ENCODE assay signal across 10 mouse cellular contexts in the genomic region with DNA sequence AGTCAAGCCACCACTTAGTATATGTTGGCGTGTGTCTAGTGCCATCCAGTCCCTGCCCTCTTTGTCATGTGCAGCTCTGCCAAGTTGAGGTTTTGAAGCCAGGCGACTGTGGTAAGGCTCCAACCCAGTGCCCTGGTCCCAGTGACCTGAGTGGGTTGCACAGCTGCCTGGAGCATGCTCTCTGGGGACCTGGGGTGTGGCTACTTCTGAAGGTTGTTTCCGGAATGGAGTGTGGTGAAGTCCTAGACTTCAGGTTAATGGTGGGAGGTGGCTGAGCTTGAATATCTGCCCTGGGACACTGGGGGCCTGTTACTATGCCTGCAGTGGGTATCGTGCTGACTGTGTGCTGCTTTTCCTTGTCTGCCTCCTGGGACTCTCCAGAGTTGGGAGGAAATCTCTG. TPM values are rescaled to one million over a fixed set of nuclear protein-coding genes. Genes with fewer than 3 reads are reported as not detected.
DNase-seq lines count a peak whose midpoint lies in the region; ATAC-seq and TF ChIP-seq lines count a peak whose summit lies in the region.
"Had no signal": no experiment of that assay in that cellular context is flagged by ENCODE, and none has a peak within 500 bp of the region (broad histone marks: within the 10 kb centered on the region; RNA-seq: fewer than 3 reads in every experiment).

No protein-coding gene starts in this region.

- no peak for TF ChIP-seq CTCF in lung, postnatal 0 days (IDR thresholded peaks at IDR 0.05)
- no peak for TF ChIP-seq CTCF in midbrain, postnatal 0 days (IDR thresholded peaks at IDR 0.05)

- no peak for TF ChIP-seq EP300 in lung, postnatal 0 days (IDR thresholded peaks at IDR 0.05)

- DNase-seq in lung, postnatal 0 days (ENCODE audit: low spot score): no peak
- no peak for DNase-seq in lung, postnatal 36 days
- peak; percentile 38 for DNase-seq in MN1 (ENCODE audit: low spot score)
- peak; percentile 49 for DNase-seq in splenic B cell, adult 2 months (ENCODE audit: low read depth, low spot score)
- no peak for DNase-seq in midbrain, postnatal 0 days (ENCODE audit: low spot score)
- no peak for DNase-seq in spleen, postnatal 4 days (ENCODE audit: low spot score in 2 of 2)
- DNase-seq: kidney, adult 8-10 months; lung, postnatal 14 days; right cerebral cortex, postnatal 4 days had no signal

- WGBS in lung, postnatal 0 days: 56% methylated on average over 4 of the region's 4 CpGs
- 61% methylated on average over 4 of the region's 4 CpGs for WGBS in heart, embryonic 13.5 days
- WGBS in midbrain, postnatal 0 days: 83% methylated on average over 4 of the region's 4 CpGs

- no peak overlapping the region for H3K4me3 ChIP-seq in lung, postnatal 0 days (ENCODE audit: low read depth, low read length)
- no peak overlapping the region for H3K4me3 ChIP-seq in heart, embryonic 13.5 days
- H3K4me3 ChIP-seq in midbrain, postnatal 0 days (ENCODE audit: low read depth, low read length): no peak overlapping the region

- H3K27ac ChIP-seq in lung, postnatal 0 days (ENCODE audit: low read length): peak overlapping the region; percentile 71; the same call in 1 of the 2 replicates
- peak overlapping the region; percentile 79 for H3K27ac ChIP-seq in heart, embryonic 13.5 days (replicated peaks)
- no peak overlapping the region for H3K27ac ChIP-seq in midbrain, postnatal 0 days (ENCODE audit: low read depth, low read length)

- H3K4me1 ChIP-seq in lung, postnatal 0 days (ENCODE audit: insufficient read depth, low read depth, low read length): peaks cover 48% of the 10 kb centered on the region
- H3K4me1 ChIP-seq in heart, embryonic 13.5 days: peaks cover 80% of the 10 kb centered on the region
- no peaks in the 10 kb centered on the region for H3K4me1 ChIP-seq in midbrain, postnatal 0 days (ENCODE audit: insufficient read depth, low read length)

- H3K9me3 ChIP-seq in lung, postnatal 0 days (ENCODE audit: low read length): no peaks in the 10 kb centered on the region
- H3K9me3 ChIP-seq in heart, embryonic 13.5 days: no peaks in the 10 kb centered on the region
- H3K9me3 ChIP-seq in midbrain, postnatal 0 days (ENCODE audit: low read length): no peaks in the 10 kb centered on the region

- no peaks in the 10 kb centered on the region for H3K36me3 ChIP-seq in lung, postnatal 0 days (ENCODE audit: insufficient read depth, low read length)
- H3K36me3 ChIP-seq in heart, embryonic 13.5 days: no peaks in the 10 kb centered on the region
- no peaks in the 10 kb centered on the region for H3K36me3 ChIP-seq in splenic B cell, adult 2 months (ENCODE audit: control insufficient read depth, insufficient read depth, low read length, poor library complexity, severe bottlenecking)
- H3K36me3 ChIP-seq in midbrain, postnatal 0 days (ENCODE audit: insufficient read depth, low read length): no peaks in the 10 kb centered on the region

- peak; percentile 33; the same call in 1 of the 2 replicates for ATAC-seq in lung, postnatal 0 days
- ATAC-seq in heart, embryonic 13.5 days (ENCODE audit: extremely low read depth, insufficient number of reproducible peaks, low FRiP score, low TSS enrichment): no peak
- no peak for ATAC-seq in midbrain, postnatal 0 days (ENCODE audit: low FRiP score)

- H3K27me3 ChIP-seq in lung, postnatal 0 days (replicated peaks; ENCODE audit: insufficient read depth, low read length): no peaks in the 10 kb centered on the region
- no peaks in the 10 kb centered on the region for H3K27me3 ChIP-seq in heart, embryonic 13.5 days (replicated peaks)
- no peaks in the 10 kb centered on the region for H3K27me3 ChIP-seq in splenic B cell, adult 2 months (ENCODE audit: control insufficient read depth, insufficient read depth, low read length, poor library complexity, severe bottlenecking)
- H3K27me3 ChIP-seq in midbrain, postnatal 0 days (ENCODE audit: insufficient read depth, low read length): no peaks in the 10 kb centered on the region

- H3K9ac ChIP-seq in lung, postnatal 0 days (replicated peaks; ENCODE audit: low read depth): no peak overlapping the region
- no peak overlapping the region for H3K9ac ChIP-seq in heart, embryonic 13.5 days
- no peak overlapping the region for H3K9ac ChIP-seq in midbrain, postnatal 0 days (replicated peaks; ENCODE audit: low read length, poor library complexity, severe bottlenecking)

- no peak overlapping the region for H3K4me2 ChIP-seq in lung, postnatal 0 days (replicated peaks; ENCODE audit: low read depth, low read length)
- H3K4me2 ChIP-seq in heart, embryonic 13.5 days: no peak overlapping the region
- H3K4me2 ChIP-seq in midbrain, postnatal 0 days (ENCODE audit: low read depth, low read length, poor library complexity, severe bottlenecking): no peak overlapping the region

RNA-seq across cellular contexts. Expression of gene Tanc1, which starts 18.0 kb away (rescaled TPM):
- 20.9 and 24.0 TPM in 2 replicates for polyA plus RNA-seq in lung, postnatal 0 days (2015; fragmentation: Nextera tagmentation; extraction: Ambion mirVana)
- polyA plus RNA-seq in heart, embryonic 13.5 days (2015; fragmentation: Nextera tagmentation; extraction: Ambion mirVana): 25.0 and 27.0 TPM in 2 replicates
- 7.3 and 8.0 TPM in 2 replicates for total RNA-seq in midbrain, postnatal 0 days (2014; rRNA removed)
- 2.3 and 2.7 TPM in 2 replicates for polyA plus RNA-seq in midbrain, postnatal 0 days (2015; fragmentation: Nextera tagmentation; extraction: Ambion mirVana)

Comparison
In these comparisons a context has a peak if more than half of its experiments do, and no peak if none do; other contexts are left out.
1. DNase-seq: peak in MN1 (single experiment) and splenic B cell, adult 2 months (single experiment); none in lung, postnatal 0 days (single experiment), lung, postnatal 36 days (single experiment), midbrain, postnatal 0 days (single experiment) and spleen, postnatal 4 days (0 of 2).